ENCODE assay signal across 28 mouse cellular contexts in the genomic region with DNA sequence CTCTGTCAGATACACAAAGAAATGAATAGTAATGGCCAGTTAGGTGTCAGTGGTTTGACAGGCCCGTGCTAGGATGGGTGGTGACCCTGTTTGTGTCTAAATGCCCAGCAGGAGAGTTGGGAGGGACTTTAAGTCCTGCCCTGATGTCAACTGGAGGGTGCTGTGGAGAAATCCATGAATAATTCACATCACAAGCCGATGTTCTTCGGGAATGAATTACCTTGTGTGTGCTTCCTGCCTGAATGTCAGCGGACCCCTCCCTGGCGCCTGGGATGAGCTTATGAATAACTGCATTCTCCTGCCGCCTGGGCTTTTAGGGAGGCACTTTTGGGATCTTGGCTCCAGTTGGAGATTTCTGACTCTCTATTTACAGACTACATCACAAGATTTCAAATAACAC. TPM values are rescaled to one million over a fixed set of nuclear protein-coding genes. Genes with fewer than 3 reads are reported as not detected.
DNase-seq lines count a peak whose midpoint lies in the region; ATAC-seq and TF ChIP-seq lines count a peak whose summit lies in the region.
"Had no signal": no experiment of that assay in that cellular context is flagged by ENCODE, and none has a peak within 500 bp of the region (broad histone marks: within the 10 kb centered on the region; RNA-seq: fewer than 3 reads in every experiment).

No protein-coding gene starts in this region.

- no peak for TF ChIP-seq POLR2A in heart, adult 2 months (IDR thresholded peaks at IDR 0.05; ENCODE audit: insufficient read depth, low read depth, low read length)
- no peak for TF ChIP-seq POLR2A in brain, embryonic 14.5 days (IDR thresholded peaks at IDR 0.05; ENCODE audit: borderline replicate concordance, extremely low read depth, insufficient read depth, insufficient read length, poor library complexity, severe bottlenecking)

- H3K27ac ChIP-seq in heart, adult 2 months: no peak overlapping the region
- no peak overlapping the region for H3K27ac ChIP-seq in midbrain, postnatal 0 days (ENCODE audit: low read depth, low read length)
- no peak overlapping the region for H3K27ac ChIP-seq in midbrain, embryonic 13.5 days
- H3K27ac ChIP-seq: limb, embryonic 10.5 days; limb, embryonic 15.5 days; liver, embryonic 13.5 days; midbrain, embryonic 10.5 days; stomach, postnatal 0 days had no signal

- no peak overlapping the region for H3K4me2 ChIP-seq in midbrain, postnatal 0 days (ENCODE audit: low read depth, low read length, poor library complexity, severe bottlenecking)
- no peak overlapping the region for H3K4me2 ChIP-seq in midbrain, embryonic 13.5 days (replicated peaks)
- H3K4me2 ChIP-seq: heart, embryonic 11.5 days; limb, embryonic 15.5 days; liver, embryonic 13.5 days had no signal

- H3K9me3 ChIP-seq in midbrain, postnatal 0 days (ENCODE audit: low read length): no peaks in the 10 kb centered on the region
- no peaks in the 10 kb centered on the region for H3K9me3 ChIP-seq in midbrain, embryonic 13.5 days
- H3K9me3 ChIP-seq: limb, embryonic 10.5 days; limb, embryonic 15.5 days; liver, embryonic 13.5 days; midbrain, embryonic 10.5 days had no signal

- no peak for TF ChIP-seq CTCF in heart, adult 2 months (IDR thresholded peaks at IDR 0.05)
- TF ChIP-seq CTCF in midbrain, postnatal 0 days (IDR thresholded peaks at IDR 0.05): no peak
- no peak for TF ChIP-seq CTCF in brain, embryonic 14.5 days (IDR thresholded peaks at IDR 0.05; ENCODE audit: borderline replicate concordance, extremely low read depth, insufficient read depth, insufficient read length)

- intact Hi-C loops in heart, adult 2 months (cut with DNase I): no loop called here

- DNase-seq in heart, adult 11 months: peak; percentile 56
- DNase-seq in heart, adult 2 months: no peak
- DNase-seq in midbrain, postnatal 0 days (ENCODE audit: low spot score): peak; percentile 52
- DNase-seq in R1 (ENCODE audit: low read depth, low spot score): peak; percentile 31
- peak; percentile 28 for DNase-seq in brain, embryonic 14.5 days (ENCODE audit: low read depth)
- no peak for DNase-seq in adrenal gland, postnatal 10 days
- DNase-seq: adrenal gland, adult 2 months; cerebellum, adult 18-20 months; gastrocnemius, postnatal 14 days; heart, postnatal 4 days; kidney, adult 11 months; kidney, postnatal 14 days; layer of hippocampus, adult 9-11 months; liver, embryonic 13.5 days; lung, adult 18-20 months; right cerebral cortex, postnatal 4 days; thymus, adult 18-20 months; thymus, postnatal 36 days had no signal

- H3K9ac ChIP-seq in heart, adult 2 months (ENCODE audit: low read depth, low read length): no peak overlapping the region
- no peak overlapping the region for H3K9ac ChIP-seq in midbrain, postnatal 0 days (replicated peaks; ENCODE audit: low read length, poor library complexity, severe bottlenecking)
- no peak overlapping the region for H3K9ac ChIP-seq in midbrain, embryonic 13.5 days (replicated peaks)
- H3K9ac ChIP-seq: limb, embryonic 15.5 days; liver, embryonic 13.5 days had no signal

- no peaks in the 10 kb centered on the region for H3K4me1 ChIP-seq in heart, adult 2 months (ENCODE audit: control insufficient read depth, insufficient read depth, low read length)
- H3K4me1 ChIP-seq in midbrain, postnatal 0 days (ENCODE audit: insufficient read depth, low read length): no peaks in the 10 kb centered on the region
- peaks cover 5% of the 10 kb centered on the region; the same call in 1 of the 2 replicates for H3K4me1 ChIP-seq in midbrain, embryonic 13.5 days (replicated peaks)
- H3K4me1 ChIP-seq: limb, embryonic 15.5 days; liver, embryonic 13.5 days had no signal

- no peaks in the 10 kb centered on the region for H3K27me3 ChIP-seq in heart, adult 2 months (ENCODE audit: control insufficient read depth, insufficient read depth, low read length)
- no peaks in the 10 kb centered on the region for H3K27me3 ChIP-seq in midbrain, postnatal 0 days (ENCODE audit: insufficient read depth, low read length)
- H3K27me3 ChIP-seq in midbrain, embryonic 13.5 days: no peaks in the 10 kb centered on the region
- H3K27me3 ChIP-seq: limb, embryonic 15.5 days; liver, embryonic 13.5 days had no signal

- H3K79me2 ChIP-seq in heart, adult 2 months (replicated peaks; ENCODE audit: control insufficient read depth, insufficient read depth, low read length): no peaks in the 10 kb centered on the region

- H3K4me3 ChIP-seq in heart, adult 2 months: no peak overlapping the region
- no peak overlapping the region for H3K4me3 ChIP-seq in midbrain, postnatal 0 days (ENCODE audit: low read depth, low read length)
- no peak overlapping the region for H3K4me3 ChIP-seq in midbrain, embryonic 13.5 days (replicated peaks)
- H3K4me3 ChIP-seq: limb, embryonic 10.5 days; limb, embryonic 15.5 days; liver, embryonic 13.5 days; midbrain, embryonic 10.5 days had no signal

- no peak for TF ChIP-seq EP300 in heart, adult 2 months (IDR thresholded peaks at IDR 0.05; ENCODE audit: insufficient read depth, low read depth, low read length)

- ATAC-seq in midbrain, postnatal 0 days (ENCODE audit: low FRiP score): no peak
- ATAC-seq in midbrain, embryonic 13.5 days: no peak
- ATAC-seq: activated CD4-positive, CD25-positive, alpha-beta regulatory T cell, adult 4 months; forebrain, embryonic 14.5 days; inflammation-experienced regulatory T-cells, adult 6 months; lung, postnatal 0 days had no signal

- no peaks in the 10 kb centered on the region for H3K36me3 ChIP-seq in heart, adult 2 months (ENCODE audit: control insufficient read depth, insufficient read depth, low read length)
- H3K36me3 ChIP-seq in midbrain, postnatal 0 days (ENCODE audit: insufficient read depth, low read length): no peaks in the 10 kb centered on the region
- H3K36me3 ChIP-seq in midbrain, embryonic 13.5 days: no peaks in the 10 kb centered on the region
- H3K36me3 ChIP-seq: limb, embryonic 10.5 days; limb, embryonic 15.5 days; liver, embryonic 13.5 days; midbrain, embryonic 10.5 days had no signal

- 64% methylated on average over 6 of the region's 6 CpGs for WGBS in heart, adult 2 months
- 19% methylated on average over 6 of the region's 6 CpGs for WGBS in midbrain, postnatal 0 days
- 16% methylated on average over 6 of the region's 6 CpGs for WGBS in midbrain, embryonic 13.5 days

RNA-seq across cellular contexts. Expression of a gene that starts 24.6 kb away (rescaled TPM):
- total RNA-seq in heart, adult 2 months (2021): 10 to 100 TPM in 1 of 2 experiments, 1 to 10 TPM in 1; 8.7 to 11.8 TPM
- polyA plus RNA-seq in heart, adult 2 months (2012; rRNA removed): 4.5 and 7.6 TPM in 2 replicates
- total RNA-seq in midbrain, postnatal 0 days (2014; rRNA removed): 27.8 and 28.1 TPM in 2 replicates
- polyA plus RNA-seq in midbrain, postnatal 0 days (2015; fragmentation: Nextera tagmentation; extraction: Ambion mirVana): 8.1 and 9.2 TPM in 2 replicates
- polyA plus RNA-seq in midbrain, embryonic 13.5 days (2015; fragmentation: Nextera tagmentation; extraction: Ambion mirVana): 5.4 and 7.2 TPM in 2 replicates
- polyA plus RNA-seq in brain, embryonic 14.5 days (2012; rRNA removed): 8.2 and 11.6 TPM in 2 replicates
- total RNA-seq in adrenal gland, postnatal 10 days (2021): 10 to 100 TPM in 1 of 2 experiments, 1 to 10 TPM in 1; 9.7 to 11.4 TPM

Comparison
In these comparisons a context has a peak if more than half of its experiments do, and no peak if none do; other contexts are left out.
1. DNase-seq: peak in heart, adult 11 months (single experiment), midbrain, postnatal 0 days (single experiment), R1 (single experiment) and brain, embryonic 14.5 days (single experiment); none in heart, adult 2 months (0 of 2) and adrenal gland, postnatal 10 days (single experiment).